Comparison of ENCODE assay signal across 18 mouse cellular contexts in genomic region chr10:116470306-116470925, GRCm38 (mm10). TPM values are rescaled to one million over a fixed set of nuclear protein-coding genes. Genes with fewer than 3 reads are reported as not detected.
DNase-seq lines count a peak whose midpoint lies in the region; ATAC-seq and TF ChIP-seq lines count a peak whose summit lies in the region.
"Had no signal": no experiment of that assay in that cellular context is flagged by ENCODE, and none has a peak within 500 bp of the region (broad histone marks: within the 10 kb centered on the region; RNA-seq: fewer than 3 reads in every experiment).

No protein-coding gene starts in this region.

- no peak for DNase-seq in hindbrain, embryonic 11.5 days (ENCODE audit: low spot score)
- DNase-seq in brain, adult 2 months (ENCODE audit: low read depth, low spot score): peak; percentile 78
- peak; percentile 36 for DNase-seq in brain, embryonic 14.5 days (ENCODE audit: low read depth)
- no peak for DNase-seq in hindbrain, postnatal 0 days (ENCODE audit: low spot score)
- no peak for DNase-seq in kidney, adult 11 months
- DNase-seq: adrenal gland, adult 2 months; embryo, embryonic 11 days; gastrocnemius, postnatal 14 days; kidney, adult 2 months; kidney, postnatal 10 days; liver, embryonic 13.5 days; lung, embryonic 14.5 days; lung, postnatal 36 days; thymus, postnatal 25 days had no signal

- WGBS in hindbrain, embryonic 13.5 days: 78% methylated on average over 11 of the region's 11 CpGs
- WGBS in hindbrain, embryonic 11.5 days: 86% methylated on average over 11 of the region's 11 CpGs
- 66% methylated on average over 11 of the region's 11 CpGs for WGBS in hindbrain, postnatal 0 days
- WGBS in intestine, embryonic 15.5 days: 93% methylated on average over 11 of the region's 11 CpGs

- no peak for TF ChIP-seq POLR2A in brain, embryonic 14.5 days (IDR thresholded peaks at IDR 0.05; ENCODE audit: borderline replicate concordance, extremely low read depth, insufficient read depth, insufficient read length, poor library complexity, severe bottlenecking)

- H3K4me1 ChIP-seq in hindbrain, embryonic 13.5 days (replicated peaks): peaks cover 34% of the 10 kb centered on the region
- no peaks in the 10 kb centered on the region for H3K4me1 ChIP-seq in hindbrain, embryonic 11.5 days (replicated peaks; ENCODE audit: control insufficient read depth, insufficient read depth, low read length)
- peaks cover 7% of the 10 kb centered on the region for H3K4me1 ChIP-seq in hindbrain, postnatal 0 days (ENCODE audit: insufficient read depth, low read length)
- peaks cover 5% of the 10 kb centered on the region; the same call in 1 of the 2 replicates for H3K4me1 ChIP-seq in intestine, embryonic 15.5 days (replicated peaks)

- ATAC-seq in hindbrain, embryonic 13.5 days (ENCODE audit: low FRiP score): no peak
- ATAC-seq in hindbrain, embryonic 11.5 days (ENCODE audit: low FRiP score): no peak
- ATAC-seq in hindbrain, postnatal 0 days: no peak
- ATAC-seq in intestine, embryonic 15.5 days: no peak

- H3K27ac ChIP-seq in hindbrain, embryonic 13.5 days: no peak overlapping the region
- H3K27ac ChIP-seq in hindbrain, embryonic 11.5 days (ENCODE audit: low read depth, low read length): no peak overlapping the region
- H3K27ac ChIP-seq in hindbrain, postnatal 0 days: no peak overlapping the region
- H3K27ac ChIP-seq in intestine, embryonic 15.5 days: no peak overlapping the region
- H3K27ac ChIP-seq: heart, embryonic 15.5 days; liver, embryonic 13.5 days had no signal

- no peaks in the 10 kb centered on the region for H3K27me3 ChIP-seq in hindbrain, embryonic 13.5 days
- no peaks in the 10 kb centered on the region for H3K27me3 ChIP-seq in hindbrain, embryonic 11.5 days (ENCODE audit: control insufficient read depth, insufficient read depth, low read length)
- no peaks in the 10 kb centered on the region for H3K27me3 ChIP-seq in hindbrain, postnatal 0 days (ENCODE audit: insufficient read depth, low read length)
- H3K27me3 ChIP-seq in intestine, embryonic 15.5 days (replicated peaks): peaks cover 5% of the 10 kb centered on the region; the same call in 1 of the 2 replicates
- H3K27me3 ChIP-seq: heart, embryonic 15.5 days had no signal

- H3K9me3 ChIP-seq in hindbrain, embryonic 13.5 days: no peaks in the 10 kb centered on the region
- H3K9me3 ChIP-seq in hindbrain, embryonic 11.5 days (ENCODE audit: control insufficient read depth, low read length): no peaks in the 10 kb centered on the region
- no peaks in the 10 kb centered on the region for H3K9me3 ChIP-seq in hindbrain, postnatal 0 days (ENCODE audit: low read length)
- no peaks in the 10 kb centered on the region for H3K9me3 ChIP-seq in intestine, embryonic 15.5 days
- H3K9me3 ChIP-seq: heart, embryonic 15.5 days; liver, embryonic 13.5 days had no signal

- no peak overlapping the region for H3K9ac ChIP-seq in hindbrain, embryonic 13.5 days
- H3K9ac ChIP-seq in hindbrain, embryonic 11.5 days (ENCODE audit: low read depth, low read length): no peak overlapping the region
- no peak overlapping the region for H3K9ac ChIP-seq in hindbrain, postnatal 0 days (replicated peaks; ENCODE audit: low read length)
- no peak overlapping the region for H3K9ac ChIP-seq in intestine, embryonic 15.5 days
- H3K9ac ChIP-seq: heart, embryonic 15.5 days; liver, embryonic 13.5 days; lung, embryonic 14.5 days had no signal

- no peaks in the 10 kb centered on the region for H3K36me3 ChIP-seq in hindbrain, embryonic 13.5 days
- H3K36me3 ChIP-seq in hindbrain, embryonic 11.5 days (ENCODE audit: control insufficient read depth, insufficient read depth, low read length): no peaks in the 10 kb centered on the region
- no peaks in the 10 kb centered on the region for H3K36me3 ChIP-seq in hindbrain, postnatal 0 days (ENCODE audit: insufficient read depth, low read length)
- H3K36me3 ChIP-seq in intestine, embryonic 15.5 days: no peaks in the 10 kb centered on the region
- H3K36me3 ChIP-seq: heart, embryonic 15.5 days; liver, embryonic 13.5 days had no signal

- H3K4me2 ChIP-seq in hindbrain, embryonic 13.5 days: peak overlapping the region; percentile 32
- H3K4me2 ChIP-seq in hindbrain, embryonic 11.5 days (replicated peaks; ENCODE audit: low read depth, low read length): no peak overlapping the region
- H3K4me2 ChIP-seq in hindbrain, postnatal 0 days (ENCODE audit: low read depth, low read length): peak overlapping the region; percentile 33
- H3K4me2 ChIP-seq in intestine, embryonic 15.5 days (replicated peaks): no peak overlapping the region
- H3K4me2 ChIP-seq: heart, embryonic 15.5 days; liver, embryonic 13.5 days; lung, embryonic 14.5 days had no signal

- no peak for TF ChIP-seq CTCF in brain, embryonic 14.5 days (IDR thresholded peaks at IDR 0.05; ENCODE audit: borderline replicate concordance, extremely low read depth, insufficient read depth, insufficient read length)
- no peak for TF ChIP-seq CTCF in hindbrain, postnatal 0 days (IDR thresholded peaks at IDR 0.05; ENCODE audit: low read depth)

- H3K4me3 ChIP-seq in hindbrain, embryonic 13.5 days: peak overlapping the region; percentile 7; the same call in 1 of the 2 replicates
- no peak overlapping the region for H3K4me3 ChIP-seq in hindbrain, embryonic 11.5 days (ENCODE audit: low read depth, low read length)
- H3K4me3 ChIP-seq in hindbrain, postnatal 0 days (ENCODE audit: low read length): no peak overlapping the region
- no peak overlapping the region for H3K4me3 ChIP-seq in intestine, embryonic 15.5 days (replicated peaks)
- H3K4me3 ChIP-seq: heart, embryonic 15.5 days; liver, embryonic 13.5 days had no signal

RNA-seq across cellular contexts. Expression of gene Kcnmb4, which starts 3.3 kb away (rescaled TPM):
- 23.1 and 27.5 TPM in 2 replicates for polyA plus RNA-seq in hindbrain, embryonic 13.5 days (2015; fragmentation: Nextera tagmentation; extraction: Ambion mirVana)
- polyA plus RNA-seq in hindbrain, embryonic 11.5 days (2014; fragmentation: Nextera tagmentation; extraction: Ambion mirVana): 13.7 and 17.0 TPM in 2 replicates
- polyA plus RNA-seq in brain, embryonic 14.5 days (2012; rRNA removed): 45.7 and 50.0 TPM in 2 replicates
- 66.1 and 71.6 TPM in 2 replicates for total RNA-seq in hindbrain, postnatal 0 days (2014; rRNA removed)
- 30.1 and 31.4 TPM in 2 replicates for polyA plus RNA-seq in hindbrain, postnatal 0 days (2015; fragmentation: Nextera tagmentation; extraction: Ambion mirVana)
- 3.5 and 3.9 TPM in 2 replicates for polyA plus RNA-seq in intestine, embryonic 15.5 days (2015; fragmentation: Nextera tagmentation; extraction: Ambion mirVana)
- total RNA-seq: hematopoietic stem cell, adult 5-6 weeks had no signal

Comparison
In these comparisons a context has a peak if more than half of its experiments do, and no peak if none do; other contexts are left out.
1. H3K4me2 ChIP-seq: peak in hindbrain, embryonic 13.5 days (single experiment) and hindbrain, postnatal 0 days (single experiment); none in hindbrain, embryonic 11.5 days (single experiment) and intestine, embryonic 15.5 days (single experiment).
2. DNase-seq: peak in brain, adult 2 months (single experiment) and brain, embryonic 14.5 days (single experiment); none in hindbrain, embryonic 11.5 days (single experiment), hindbrain, postnatal 0 days (single experiment) and kidney, adult 11 months (single experiment).